Mouse (Mus musculus) B cell, adult 62 days (primary cell): ENCODE measurements around the gene Otol1. TPM values are rescaled to one million over a fixed set of nuclear protein-coding genes. Genes with fewer than 3 reads are reported as not detected.

ENCODE experiments used
- total RNA-seq: library from RNA; stranded (reverse); gene quantifications from 4 replicates; pipeline ENCODE4 v1.2.4, GENCODE M21; 2023

Gene Otol1
- total RNA-seq = not detected in 4 replicates

DNA sequence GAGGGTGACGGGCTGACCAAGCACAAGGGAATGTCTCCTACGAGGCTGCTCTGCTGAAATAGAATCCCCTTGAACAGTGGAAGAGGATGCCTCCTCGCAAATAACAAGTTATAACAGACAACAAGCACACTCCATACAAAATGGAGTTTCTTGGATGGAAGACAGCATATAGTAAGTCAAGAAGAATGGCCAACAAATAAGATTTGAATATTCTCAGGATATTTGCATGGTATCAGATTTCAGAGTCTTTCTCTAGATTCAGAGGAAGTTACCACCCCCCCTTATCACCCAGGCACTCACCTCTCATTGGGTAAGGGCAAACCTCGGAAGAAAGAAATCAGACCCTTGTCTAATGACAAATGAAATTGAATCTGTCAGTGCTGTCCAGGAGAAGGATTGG, at the start of gene Otol1:
TSS of gene Otol1 (plus strand) at position 301 of the 400 bp plus-strand sequence.

Other genes starting within 250 kb of the Otol1 start
- gene Sptssb, start 147.7 kb upstream of the Otol1 start, total RNA-seq = not detected in 4 replicates